Mouse (Mus musculus): ENCODE measurements at regions not wholly inside any gene's neighbourhood (a gene's known extent, or its start where the extent isn't known, plus 50 kb on each side); places are given as distances from the start of the nearest gene placed in this dataset.

DNA sequence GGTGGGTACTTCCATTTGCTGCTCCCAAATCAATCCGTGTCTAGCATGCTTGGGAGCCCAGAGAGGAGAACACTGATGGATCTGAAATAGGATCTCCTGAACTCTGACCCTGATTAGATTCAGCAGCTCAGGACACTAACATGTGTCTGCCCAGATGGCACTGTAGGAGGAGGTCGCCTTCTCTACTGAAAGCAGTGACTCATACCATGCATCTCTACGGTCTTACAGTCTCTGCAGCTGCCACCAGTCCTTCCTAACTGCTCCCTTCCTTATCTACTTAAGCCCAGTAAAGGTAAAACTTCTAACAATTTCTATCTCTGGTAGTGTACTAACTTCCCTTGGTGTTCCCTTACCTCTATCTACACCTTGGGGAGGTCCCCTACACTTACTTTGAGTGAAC, 80.7 kb upstream of the Il12b start:
- no peaks in the 10 kb centered on the region for H3K27me3 ChIP-seq
- no peak for ATAC-seq (ENCODE audit: insufficient number of reproducible peaks, low FRiP score, low TSS enrichment, low read depth)
- H3K4me2 ChIP-seq (replicated peaks), result no peak overlapping the region
- no peaks in the 10 kb centered on the region for H3K36me3 ChIP-seq
- H3K4me1 ChIP-seq, result no peaks in the 10 kb centered on the region
- H3K9me3 ChIP-seq (replicated peaks), result no peaks in the 10 kb centered on the region
- WGBS, result 71% methylated on average over 3 of the region's 3 CpGs
- no peak overlapping the region for H3K27ac ChIP-seq (replicated peaks)
- no peak overlapping the region for H3K4me3 ChIP-seq (replicated peaks)
- H3K9ac ChIP-seq, result no peak overlapping the region

DNA sequence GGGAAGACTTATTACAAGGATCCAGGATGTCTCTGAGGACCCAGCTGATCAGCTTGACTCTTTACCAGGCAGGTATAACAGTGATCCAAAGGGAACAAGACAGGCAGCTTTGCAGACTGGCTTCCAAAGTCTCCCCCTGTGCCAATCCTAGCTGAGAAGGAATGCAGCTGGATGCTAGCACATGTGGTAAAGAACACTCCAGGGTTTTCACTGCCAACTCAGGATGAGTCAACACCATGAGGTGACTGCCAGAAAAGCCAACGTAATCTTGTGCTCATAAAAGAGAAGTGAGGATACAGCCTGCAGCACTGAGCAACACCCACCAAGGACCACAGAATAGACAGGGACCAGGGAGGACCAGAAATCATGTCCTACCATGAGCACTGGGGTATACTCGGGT, 76.5 kb upstream of the Il12b start:
- H3K27ac ChIP-seq (replicated peaks), result no peak overlapping the region
- no peaks in the 10 kb centered on the region for H3K9me3 ChIP-seq (replicated peaks)
- H3K27me3 ChIP-seq, result no peaks in the 10 kb centered on the region
- H3K4me2 ChIP-seq (replicated peaks), result no peak overlapping the region
- H3K9ac ChIP-seq, result no peak overlapping the region
- ATAC-seq (ENCODE audit: insufficient number of reproducible peaks, low FRiP score, low TSS enrichment, low read depth), result no peak
- no peaks in the 10 kb centered on the region for H3K36me3 ChIP-seq
- no peak overlapping the region for H3K4me3 ChIP-seq (replicated peaks)
- no peaks in the 10 kb centered on the region for H3K4me1 ChIP-seq
- WGBS, result 65% methylated on average over 2 of the region's 2 CpGs

DNA sequence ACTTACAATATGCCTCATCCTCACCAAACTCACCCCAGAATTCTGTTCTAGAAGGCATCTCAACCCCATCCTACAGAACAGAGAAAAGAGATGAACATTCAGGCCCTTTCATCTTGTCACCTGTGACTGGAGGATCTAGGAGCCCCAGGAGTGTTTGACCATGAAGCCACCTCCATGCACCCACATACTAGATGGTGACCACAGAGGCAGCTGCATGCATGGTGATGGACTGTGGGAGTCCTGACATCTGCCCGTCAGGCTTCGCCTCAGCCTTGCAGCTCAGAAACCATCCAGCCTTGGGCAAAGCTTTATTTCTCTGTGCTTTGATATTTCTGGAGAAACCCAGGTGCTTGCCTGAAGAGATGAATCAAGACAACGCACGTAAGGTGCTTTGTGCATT, 74.8 kb upstream of the Il12b start:
- no peaks in the 10 kb centered on the region for H3K36me3 ChIP-seq

GRCm38 (mm10) chr11:44325525-44325924, 74.3 kb upstream of the Il12b start:
- no peaks in the 10 kb centered on the region for H3K4me1 ChIP-seq
- H3K36me3 ChIP-seq, result no peaks in the 10 kb centered on the region
- H3K27me3 ChIP-seq, result no peaks in the 10 kb centered on the region
- no peak overlapping the region for H3K9ac ChIP-seq
- H3K9me3 ChIP-seq (replicated peaks), result no peaks in the 10 kb centered on the region
- no peak overlapping the region for H3K27ac ChIP-seq (replicated peaks)
- no peak overlapping the region for H3K4me2 ChIP-seq (replicated peaks)
- ATAC-seq (ENCODE audit: insufficient number of reproducible peaks, low FRiP score, low TSS enrichment, low read depth), result no peak
- H3K4me3 ChIP-seq (replicated peaks), result no peak overlapping the region
- 92% methylated on average over 11 of the region's 11 CpGs for WGBS

More for the DNA sequence above, 74.8 kb upstream of the Il12b start:
- no peak overlapping the region for H3K4me3 ChIP-seq (replicated peaks)
- H3K27ac ChIP-seq (replicated peaks), result no peak overlapping the region
- H3K4me2 ChIP-seq (replicated peaks), result no peak overlapping the region
- H3K9me3 ChIP-seq (replicated peaks), result no peaks in the 10 kb centered on the region
- 86% methylated on average over 4 of the region's 4 CpGs for WGBS
- no peak overlapping the region for H3K9ac ChIP-seq
- no peaks in the 10 kb centered on the region for H3K27me3 ChIP-seq
- no peak for ATAC-seq (ENCODE audit: insufficient number of reproducible peaks, low FRiP score, low TSS enrichment, low read depth)
- no peaks in the 10 kb centered on the region for H3K4me1 ChIP-seq

- H3K4me1 ChIP-seq, result no peaks in the 10 kb centered on the region
- no peak overlapping the region for H3K4me3 ChIP-seq (replicated peaks)
- no peaks in the 10 kb centered on the region for H3K9me3 ChIP-seq (replicated peaks)
- H3K4me2 ChIP-seq (replicated peaks), result no peak overlapping the region
- H3K27ac ChIP-seq (replicated peaks), result no peak overlapping the region
- 44% methylated on average over 4 of the region's 4 CpGs for WGBS
- H3K36me3 ChIP-seq, result no peaks in the 10 kb centered on the region
- no peak overlapping the region for H3K9ac ChIP-seq
- no peak for ATAC-seq (ENCODE audit: insufficient number of reproducible peaks, low FRiP score, low TSS enrichment, low read depth)
- H3K27me3 ChIP-seq, result no peaks in the 10 kb centered on the region
Measured at GRCm38 (mm10) chr11:44329503-44329902, 70.4 kb upstream of the Il12b start.

DNA sequence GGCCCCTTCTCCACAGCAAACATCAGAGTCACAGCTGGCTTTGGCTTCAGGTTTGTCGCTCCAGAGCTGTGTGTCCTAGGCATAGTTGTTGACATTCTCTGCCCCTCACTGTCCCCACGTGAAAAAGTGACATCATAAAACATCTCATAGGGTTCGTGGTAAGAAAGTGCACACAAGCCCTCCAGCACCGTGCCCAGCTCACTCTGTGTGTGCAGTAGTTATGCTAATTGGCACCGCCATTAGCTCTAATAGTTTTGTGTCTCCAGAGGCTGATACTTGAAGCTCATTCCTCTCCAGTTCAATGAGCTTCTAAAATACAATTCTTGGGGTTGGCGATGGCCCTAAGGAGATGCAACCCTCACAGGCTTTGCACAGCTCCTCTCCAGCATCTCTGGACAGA, 69.4 kb upstream of the Il12b start:
- Histone ChIP-seq H3K4me2 (replicated peaks) (no peak overlapping the region), H3K9ac (no peak overlapping the region), H3K9me3 (replicated peaks) (no peaks in the 10 kb centered on the region), H3K27me3 (no peaks in the 10 kb centered on the region), H3K4me3 (replicated peaks) (no peak overlapping the region), H3K4me1 (no peaks in the 10 kb centered on the region), H3K36me3 (no peaks in the 10 kb centered on the region), H3K27ac (replicated peaks) (no peak overlapping the region)
- WGBS, result 54% methylated on average over 6 of the region's 6 CpGs
- ATAC-seq (ENCODE audit: insufficient number of reproducible peaks, low FRiP score, low TSS enrichment, low read depth), result no peak

DNA sequence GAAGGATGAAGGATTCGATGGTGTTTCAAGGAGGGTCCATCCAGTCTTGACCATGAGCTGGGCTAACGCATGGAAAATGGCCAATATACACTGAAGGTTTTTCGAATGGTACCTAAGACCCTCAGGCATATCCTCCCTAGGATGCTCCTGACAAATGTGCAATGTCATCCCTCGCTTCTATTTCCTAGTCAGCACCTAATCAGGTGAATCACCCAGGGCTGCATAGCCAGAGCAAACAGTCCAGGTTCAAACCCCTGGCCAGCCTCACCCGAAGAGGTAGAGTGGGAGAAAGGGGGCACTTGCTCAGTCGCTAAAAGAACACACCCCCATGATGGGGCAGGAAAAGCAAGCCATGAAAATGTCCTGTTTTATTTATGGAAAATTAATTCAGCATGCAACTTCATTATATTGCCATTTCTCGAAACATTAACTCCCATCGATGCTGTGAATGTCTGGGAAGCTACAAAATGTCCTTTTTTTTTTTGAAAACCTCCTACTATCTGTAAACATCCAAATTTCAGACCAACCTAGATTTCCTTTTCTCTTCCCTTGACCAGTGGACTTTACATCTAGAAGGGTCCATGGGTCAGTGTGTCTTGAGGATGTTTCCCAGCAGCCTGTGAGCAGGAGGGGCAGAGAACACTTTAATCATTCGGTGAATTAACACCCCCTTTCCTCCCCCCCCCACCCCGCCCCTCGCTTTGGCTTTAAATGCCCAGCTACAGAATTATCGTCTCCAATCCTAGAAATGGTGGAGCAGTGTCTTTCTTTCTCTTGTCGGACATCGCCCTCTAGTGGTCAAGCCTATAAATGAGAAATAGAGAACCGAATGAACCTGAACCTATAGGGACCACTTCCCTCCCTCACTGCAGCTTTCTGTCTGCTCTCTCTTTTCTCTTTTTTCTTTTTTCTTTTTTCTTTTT, 68.8 kb upstream of the Il12b start:
- no peak for ATAC-seq (ENCODE audit: insufficient number of reproducible peaks, low FRiP score, low TSS enrichment, low read depth)
- H3K27ac ChIP-seq (replicated peaks), result no peak overlapping the region
- WGBS, result 35% methylated on average over 15 of the region's 15 CpGs

GRCm38 (mm10) chr11:44331774-44332129, 68.1 kb upstream of the Il12b start:
- Histone ChIP-seq H3K4me2 (replicated peaks) (no peak overlapping the region), H3K9ac (no peak overlapping the region), H3K27ac (replicated peaks) (no peak overlapping the region), H3K9me3 (replicated peaks) (no peaks in the 10 kb centered on the region), H3K4me3 (replicated peaks) (no peak overlapping the region), H3K36me3 (no peaks in the 10 kb centered on the region), H3K27me3 (no peaks in the 10 kb centered on the region), H3K4me1 (no peaks in the 10 kb centered on the region)
- ATAC-seq (ENCODE audit: insufficient number of reproducible peaks, low FRiP score, low TSS enrichment, low read depth), result no peak
- 57% methylated on average over 4 of the region's 4 CpGs for WGBS

More for the DNA sequence above, 68.8 kb upstream of the Il12b start:
- H3K9me3 ChIP-seq (replicated peaks), result no peaks in the 10 kb centered on the region
- no peak overlapping the region; the same call in 1 of the 2 replicates for H3K4me2 ChIP-seq (replicated peaks)
- no peak overlapping the region for H3K9ac ChIP-seq
- H3K27me3 ChIP-seq, result no peaks in the 10 kb centered on the region
- H3K36me3 ChIP-seq, result no peaks in the 10 kb centered on the region
- H3K4me1 ChIP-seq, result no peaks in the 10 kb centered on the region
- no peak overlapping the region for H3K4me3 ChIP-seq (replicated peaks)

DNA sequence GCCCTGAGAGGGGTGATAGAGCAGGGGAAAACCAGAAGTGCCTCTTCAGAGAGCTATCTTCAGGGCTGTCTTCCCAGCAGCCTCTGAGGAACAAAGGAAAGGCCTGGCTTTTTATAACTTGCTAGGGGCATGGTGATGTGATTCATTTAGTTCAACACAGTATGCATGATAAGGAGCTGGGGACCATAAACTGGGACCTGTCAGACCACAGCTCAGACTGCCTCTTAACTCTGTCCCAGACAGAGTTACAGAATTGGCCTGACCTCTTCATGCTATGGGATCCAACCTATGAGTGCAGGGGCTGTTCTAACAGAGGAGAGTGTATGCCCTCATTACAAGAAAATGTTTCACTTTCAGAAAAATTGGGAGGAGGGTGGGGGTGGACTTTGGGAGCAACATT, 59.3 kb upstream of the Il12b start:
- no peaks in the 10 kb centered on the region for H3K9me3 ChIP-seq (replicated peaks)
- ATAC-seq (ENCODE audit: insufficient number of reproducible peaks, low FRiP score, low TSS enrichment, low read depth), result no peak
- no peaks in the 10 kb centered on the region for H3K4me1 ChIP-seq
- H3K4me3 ChIP-seq (replicated peaks), result no peak overlapping the region
- no peaks in the 10 kb centered on the region for H3K27me3 ChIP-seq
- H3K9ac ChIP-seq, result no peak overlapping the region
- H3K4me2 ChIP-seq (replicated peaks), result no peak overlapping the region
- no peak overlapping the region for H3K27ac ChIP-seq (replicated peaks)
- H3K36me3 ChIP-seq, result no peaks in the 10 kb centered on the region

- no peak for ATAC-seq (ENCODE audit: insufficient number of reproducible peaks, low FRiP score, low TSS enrichment, low read depth)
- no peaks in the 10 kb centered on the region for H3K9me3 ChIP-seq (replicated peaks)
- no peak overlapping the region for H3K4me2 ChIP-seq (replicated peaks)
- no peak overlapping the region for H3K4me3 ChIP-seq (replicated peaks)
- WGBS, result 70% methylated on average over 3 of the region's 3 CpGs
- no peaks in the 10 kb centered on the region for H3K27me3 ChIP-seq
- H3K36me3 ChIP-seq, result no peaks in the 10 kb centered on the region
- H3K4me1 ChIP-seq, result no peaks in the 10 kb centered on the region
- no peak overlapping the region for H3K9ac ChIP-seq
- no peak overlapping the region for H3K27ac ChIP-seq (replicated peaks)
Measured at GRCm38 (mm10) chr11:44348308-44348707, 51.6 kb upstream of the Il12b start.

- ATAC-seq (ENCODE audit: insufficient number of reproducible peaks, low FRiP score, low TSS enrichment, low read depth), result no peak
- 82% methylated on average over 8 of the region's 8 CpGs for WGBS
- no peak overlapping the region for H3K4me2 ChIP-seq (replicated peaks)
- no peaks in the 10 kb centered on the region for H3K9me3 ChIP-seq (replicated peaks)
- no peaks in the 10 kb centered on the region for H3K36me3 ChIP-seq
- H3K27ac ChIP-seq (replicated peaks), result no peak overlapping the region
- no peak overlapping the region for H3K4me3 ChIP-seq (replicated peaks)
- no peak overlapping the region for H3K9ac ChIP-seq
- H3K4me1 ChIP-seq, result no peaks in the 10 kb centered on the region
- H3K27me3 ChIP-seq, result no peaks in the 10 kb centered on the region
Measured at GRCm38 (mm10) chr11:44349546-44349945, 50.3 kb upstream of the Il12b start.
